Mouse (Mus musculus) lung, postnatal 0 days (tissue): ENCODE results near the gene Eif5a2. TPM values are rescaled to one million over a fixed set of nuclear protein-coding genes. Genes with fewer than 3 reads are reported as not detected.

Source experiments
- ATAC-seq: fragments of 200-750 bp; cut with Nextera tagmentation; 2 replicates; pipeline ENCODE4 v1.8.0; 2017; ENCODE audit warnings: moderate library complexity
- DNase-seq: peaks from one replicate; pipeline ENCODE4 v3.0.0-alpha.2; 2016; ENCODE audit warnings: low spot score
- H3K27ac ChIP-seq: fragments of 300-500 bp; sonication (generic); 2 replicates; pipeline ENCODE4 v1.5.1; 2014; ENCODE audit warnings: antibody characterized with exemption, mild to moderate bottlenecking, low read length, mixed read lengths
- H3K27me3 ChIP-seq: fragments of 300-500 bp; sonication (generic); replicated peaks from 2 replicates; pipeline ENCODE4 v1.6.1; 2014; ENCODE audit warnings: low read length, mixed read lengths; ENCODE audit not compliant: insufficient read depth
- H3K36me3 ChIP-seq: fragments of 300-500 bp; sonication (generic); 2 replicates; pipeline ENCODE4 v1.6.1; 2014; ENCODE audit warnings: low read length, mixed read lengths; ENCODE audit not compliant: insufficient read depth
- H3K4me1 ChIP-seq: fragments of 300-500 bp; sonication (generic); 2 replicates; pipeline ENCODE4 v1.6.1; 2014; ENCODE audit warnings: antibody characterized with exemption, low read depth, low read length, mixed read lengths; ENCODE audit not compliant: insufficient read depth
- H3K4me2 ChIP-seq: fragments of 300-500 bp; sonication (generic); replicated peaks from 2 replicates; pipeline ENCODE4 v1.6.1; 2014; ENCODE audit warnings: low read depth, mild to moderate bottlenecking, low read length, moderate library complexity, mixed read lengths
- H3K4me3 ChIP-seq: fragments of 300-500 bp; sonication (generic); 2 replicates; pipeline ENCODE4 v1.5.1; 2014; ENCODE audit warnings: low read depth, low read length
- H3K9ac ChIP-seq: fragments of 300-500 bp; sonication (generic); replicated peaks from 2 replicates; pipeline ENCODE4 v1.6.1; 2014; ENCODE audit warnings: low read depth, mild to moderate bottlenecking
- H3K9me3 ChIP-seq: fragments of 300-500 bp; sonication (generic); 2 replicates; pipeline ENCODE4 v1.6.1; 2016; ENCODE audit warnings: low read length, mixed read lengths
- CTCF ChIP-seq: IDR thresholded peaks from 2 replicates; pipeline ENCODE4 v1.5.1; 2016; ENCODE audit warnings: antibody characterized with exemption, mild to moderate bottlenecking
- EP300 ChIP-seq: IDR thresholded peaks from 2 replicates; pipeline ENCODE4 v1.6.1; 2016; ENCODE audit warnings: antibody characterized with exemption, mild to moderate bottlenecking, control low read depth
- WGBS: fragments of 180-500 bp; shearing (Covaris S2); extraction: QIAGEN DNeasy Blood & Tissue Kit; methylation state at CpG from one replicate; pipeline ENCODE4 v1.1.7; 2014; 5-methylcytosine and 5-hydroxymethylcytosine counted together
- polyA plus RNA-seq: library from polyadenylated mRNA; unstranded; fragments of >200 nt; fragmentation: Nextera tagmentation; extraction: Ambion mirVana; gene quantifications from 2 replicates; pipeline ENCODE4 v1.2.1, GENCODE M21; 2015

The Eif5a2 gene
- polyA plus RNA-seq, 1 experiment from 2014 or later = 4.7 TPM

DNA sequence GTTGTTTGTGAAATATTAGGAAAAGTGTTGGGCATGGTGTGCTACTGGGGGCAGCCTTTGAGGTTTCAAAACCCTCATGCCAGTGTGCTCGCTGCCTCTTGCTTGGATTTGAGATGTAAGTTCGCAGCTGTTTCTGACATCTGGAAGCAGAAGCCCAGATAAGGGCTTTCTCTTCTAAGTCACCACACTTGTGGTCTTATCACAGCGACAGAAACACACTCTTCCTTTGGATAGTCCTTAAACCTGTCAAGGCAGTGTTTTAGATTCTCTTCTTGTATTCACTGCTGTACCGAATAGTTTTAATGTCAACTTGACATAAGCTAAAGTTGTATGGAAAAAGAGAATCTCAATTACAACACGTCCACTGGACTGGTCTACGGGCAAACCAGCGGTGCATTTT is 5.7 kb upstream of the Eif5a2 start:
- no peak overlapping the region for H3K27ac ChIP-seq
- 82% methylated on average over 7 of the region's 7 CpGs for WGBS
- H3K27me3 ChIP-seq = no peaks in the 10 kb centered on the region
- no peak overlapping the region for H3K9ac ChIP-seq
- H3K4me3 ChIP-seq = no peak overlapping the region
- H3K9me3 ChIP-seq = no peaks in the 10 kb centered on the region
- DNase-seq (no peak), ATAC-seq (no peak)
- TF ChIP-seq EP300 = no peak
- TF ChIP-seq CTCF = no peak
- H3K4me2 ChIP-seq = no peak overlapping the region
- no peaks in the 10 kb centered on the region for H3K4me1 ChIP-seq
- no peaks in the 10 kb centered on the region for H3K36me3 ChIP-seq

DNA sequence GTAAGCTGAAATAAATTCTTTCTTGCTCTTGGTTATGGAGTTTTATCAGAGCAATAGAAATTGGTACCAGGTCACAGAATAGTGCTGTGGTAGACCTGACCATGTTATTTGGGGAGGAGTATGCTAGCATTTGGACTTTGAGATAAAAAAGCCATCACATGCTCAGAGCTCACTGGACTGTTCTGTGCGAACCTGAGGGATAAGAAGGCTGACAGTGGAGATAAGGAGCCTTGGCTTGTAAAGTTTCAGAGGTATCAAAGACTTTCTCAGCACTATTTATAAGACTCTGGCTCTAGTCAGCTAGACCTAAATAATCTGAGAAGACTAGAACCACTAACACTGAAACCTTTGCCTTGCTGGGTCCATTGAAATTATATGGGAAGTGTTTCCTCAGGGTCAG is 5.1 kb upstream of the Eif5a2 start:
- WGBS = 78% methylated on average over 1 of the region's 1 CpGs
- no peak for ATAC-seq

DNA sequence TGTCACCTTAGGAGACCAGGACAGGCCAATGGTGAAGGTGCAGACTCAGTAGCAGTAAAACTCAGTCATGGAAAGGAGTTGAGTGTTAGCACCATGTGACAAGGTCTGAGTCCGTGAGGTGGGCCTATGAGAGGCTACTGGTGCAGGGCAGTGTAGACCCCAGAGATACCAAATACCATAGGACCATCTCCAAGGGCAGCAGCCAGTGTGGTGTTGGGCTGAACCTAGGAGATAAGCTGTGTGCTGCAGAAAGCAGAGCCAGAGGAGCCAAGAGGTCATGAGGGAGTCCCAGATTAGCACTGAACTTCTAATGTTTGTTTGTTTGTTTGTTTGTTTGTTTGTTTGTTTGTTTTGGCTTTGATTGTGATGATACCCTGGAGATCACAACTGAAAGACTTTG is 4.6 kb upstream of the Eif5a2 start:
- ATAC-seq (no peak), DNase-seq (no peak)
- no peak overlapping the region for H3K4me2 ChIP-seq
- H3K4me3 ChIP-seq = no peak overlapping the region
- no peak overlapping the region for H3K27ac ChIP-seq
- TF ChIP-seq EP300 = no peak
- TF ChIP-seq CTCF = no peak
- H3K4me1 ChIP-seq = no peaks in the 10 kb centered on the region
- no peaks in the 10 kb centered on the region for H3K27me3 ChIP-seq
- no peak overlapping the region for H3K9ac ChIP-seq
- WGBS = 77% methylated on average over 1 of the region's 1 CpGs
- no peaks in the 10 kb centered on the region for H3K9me3 ChIP-seq
- H3K36me3 ChIP-seq = no peaks in the 10 kb centered on the region

More for the DNA sequence above, 5.1 kb upstream of the Eif5a2 start:
- no peak for DNase-seq
- H3K36me3 ChIP-seq = no peaks in the 10 kb centered on the region
- no peaks in the 10 kb centered on the region for H3K4me1 ChIP-seq
- no peak for TF ChIP-seq CTCF
- TF ChIP-seq EP300 = no peak
- no peak overlapping the region for H3K4me2 ChIP-seq
- H3K27ac ChIP-seq = no peak overlapping the region
- H3K4me3 ChIP-seq = no peak overlapping the region
- no peaks in the 10 kb centered on the region for H3K9me3 ChIP-seq
- no peaks in the 10 kb centered on the region for H3K27me3 ChIP-seq
- no peak overlapping the region for H3K9ac ChIP-seq

DNA sequence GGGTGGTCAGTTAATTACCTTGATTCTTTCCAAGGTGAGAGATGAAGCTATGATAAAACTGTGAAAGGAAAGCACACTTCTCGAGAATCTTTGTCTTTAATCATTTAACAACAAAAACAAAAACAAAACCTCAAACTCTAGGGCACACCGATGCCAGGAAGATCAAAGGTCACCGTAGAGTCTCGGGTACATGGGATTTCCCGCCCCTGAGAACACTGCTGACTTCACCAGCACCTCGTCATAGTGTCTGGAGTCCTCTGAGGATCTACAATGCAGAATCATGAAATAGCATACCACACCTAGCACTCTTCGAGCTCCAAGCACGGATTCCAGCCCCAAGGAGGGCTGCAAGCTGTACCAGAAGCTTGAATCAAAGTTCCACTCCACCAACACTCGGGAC is 565 bp upstream of the Eif5a2 start:
- Histone ChIP-seq H3K4me1 (0 out of 2 replicates have a peak, but pooled peaks cover 4% of the 10 kb centered on the region), H3K4me3 (0 out of 2 replicates have a peak overlapping the region, but pooled peaks have one; percentile 56), H3K27ac (no peak overlapping the region), H3K9me3 (no peaks in the 10 kb centered on the region), H3K9ac (no peak overlapping the region), H3K27me3 (no peaks in the 10 kb centered on the region), H3K36me3 (no peaks in the 10 kb centered on the region), H3K4me2 (peak overlapping the region; percentile 99; the same call in 1 of the 2 replicates)
- no peak for DNase-seq
- TF ChIP-seq EP300 = no peak
- TF ChIP-seq CTCF = no peak
- ATAC-seq = peak; percentile 41
- WGBS = 67% methylated on average over 9 of the region's 9 CpGs

DNA sequence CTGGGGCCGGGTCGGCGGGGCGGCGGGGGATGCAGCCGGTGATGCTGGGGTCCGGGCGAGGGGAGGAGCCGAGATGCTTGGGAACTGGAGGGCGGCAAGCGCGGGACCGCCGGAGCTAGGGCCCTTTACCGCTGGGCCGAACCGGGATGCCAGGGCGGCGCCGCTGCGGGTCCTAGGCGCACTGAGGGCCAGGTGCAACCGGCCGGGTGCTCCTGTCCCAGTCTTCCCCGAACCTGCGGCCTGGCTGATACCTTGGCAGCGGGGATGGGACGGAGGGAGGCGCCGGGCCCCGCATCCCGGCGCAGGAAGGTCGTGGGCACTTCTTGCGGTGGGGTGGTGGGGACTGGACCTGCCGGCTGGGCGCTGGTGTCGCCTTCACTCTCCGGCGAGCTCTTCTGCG is 346 bp downstream of the Eif5a2 start:
- TF ChIP-seq CTCF (no peak), EP300 (no peak)

DNA sequence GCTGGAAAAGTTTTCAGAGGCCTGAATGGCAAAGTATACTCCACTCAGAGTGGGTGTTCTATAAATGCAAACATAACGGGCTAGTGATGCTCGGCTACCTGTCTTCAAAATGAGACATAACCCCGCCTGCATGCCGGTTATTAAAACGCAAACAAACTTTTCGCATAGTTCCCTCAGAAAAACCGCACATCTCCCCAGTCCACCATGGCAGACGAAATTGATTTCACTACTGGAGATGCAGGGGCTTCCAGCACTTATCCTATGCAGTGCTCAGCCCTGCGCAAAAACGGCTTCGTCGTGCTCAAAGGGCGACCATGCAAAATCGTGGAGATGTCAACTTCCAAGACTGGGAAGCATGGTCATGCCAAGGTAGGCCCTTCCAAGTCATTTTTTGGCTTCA is 772 bp downstream of the Eif5a2 start:
- ATAC-seq (no peak), DNase-seq (no peak)
- Histone ChIP-seq H3K4me3 (peak overlapping the region; percentile 56), H3K27me3 (no peaks in the 10 kb centered on the region), H3K36me3 (no peaks in the 10 kb centered on the region), H3K4me2 (peak overlapping the region; percentile 99), H3K27ac (no peak overlapping the region), H3K9me3 (no peaks in the 10 kb centered on the region), H3K9ac (peak overlapping the region; percentile 51; the same call in 1 of the 2 replicates), H3K4me1 (0 out of 2 replicates have a peak, but pooled peaks cover 4% of the 10 kb centered on the region)
- 20% methylated on average over 14 of the region's 14 CpGs for WGBS
- TF ChIP-seq CTCF (no peak), EP300 (no peak)

More for the DNA sequence above, 346 bp downstream of the Eif5a2 start:
- Histone ChIP-seq H3K4me3 (peak overlapping the region; percentile 56), H3K36me3 (no peaks in the 10 kb centered on the region), H3K9ac (peak overlapping the region; percentile 51), H3K27me3 (no peaks in the 10 kb centered on the region), H3K27ac (no peak overlapping the region), H3K4me2 (peak overlapping the region; percentile 99), H3K4me1 (0 out of 2 replicates have a peak, but pooled peaks cover 4% of the 10 kb centered on the region), H3K9me3 (no peaks in the 10 kb centered on the region)
- 0% methylated on average over 7 of the region's 41 CpGs for WGBS
- no peak for DNase-seq
- peak; percentile 46 for ATAC-seq

DNA sequence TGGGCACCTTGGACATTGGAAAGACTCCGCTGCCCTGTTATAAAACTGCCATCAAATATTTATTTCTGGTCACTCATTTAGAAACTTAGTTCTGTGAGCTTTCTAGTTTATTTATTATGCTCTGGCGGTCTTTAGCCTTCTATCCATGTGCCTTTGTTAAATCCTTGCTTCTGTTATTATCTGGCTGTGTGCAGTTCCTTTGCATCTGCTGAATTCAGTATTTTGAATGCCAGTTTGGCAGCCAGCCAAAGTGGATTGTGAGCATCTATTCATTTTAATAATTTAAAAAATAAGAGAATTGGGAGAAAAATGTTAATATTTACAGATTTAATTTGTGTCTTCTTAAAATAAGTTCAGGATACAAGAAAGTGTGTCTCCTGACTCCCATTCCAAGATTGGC is 3.1 kb downstream of the Eif5a2 start:
- Histone ChIP-seq H3K4me1 (0 out of 2 replicates have a peak, but pooled peaks cover 4% of the 10 kb centered on the region), H3K4me2 (no peak overlapping the region), H3K27me3 (no peaks in the 10 kb centered on the region), H3K4me3 (no peak overlapping the region), H3K36me3 (no peaks in the 10 kb centered on the region), H3K9ac (no peak overlapping the region), H3K9me3 (no peaks in the 10 kb centered on the region), H3K27ac (no peak overlapping the region)
- DNase-seq (no peak), ATAC-seq (no peak)
- TF ChIP-seq CTCF (no peak), EP300 (no peak)
- 82% methylated on average over 2 of the region's 2 CpGs for WGBS
